Mouse (Mus musculus): ENCODE measurements around the gene Twf2.

GRCm38 (mm10) chr9:106236818-106237211, 33.9 kb downstream of the Twf2 start:
- TF ChIP-seq CTCF (conservative IDR thresholded peaks at IDR 0.05 in 1 of 2, IDR thresholded peaks at IDR 0.05 in 1 of 2; ENCODE audit: low read depth in 2 of 2, low read length in 2 of 2) (no peak), SIN3A (IDR thresholded peaks at IDR 0.05; ENCODE audit: low read length) (no peak), POLR2A (IDR thresholded peaks at IDR 0.05; ENCODE audit: low read depth, low read length) (no peak), ETS1 (conservative IDR thresholded peaks at IDR 0.05; ENCODE audit: low read depth, low read length) (no peak), HCFC1 (IDR thresholded peaks at IDR 0.05; ENCODE audit: low read depth, low read length) (no peak), ZKSCAN1 (IDR thresholded peaks at IDR 0.05; ENCODE audit: borderline replicate concordance, low read depth, low read length) (no peak), MAX (IDR thresholded peaks at IDR 0.05; ENCODE audit: low read length) (no peak), ZC3H11A (IDR thresholded peaks at IDR 0.05; ENCODE audit: low read depth, low read length) (no peak), JUND (conservative IDR thresholded peaks at IDR 0.05; ENCODE audit: low read depth, low read length) (no peak), USF1 (IDR thresholded peaks at IDR 0.05; ENCODE audit: low read depth, low read length) (no peak), BHLHE40 (IDR thresholded peaks at IDR 0.05; ENCODE audit: low read depth, low read length) (no peak), RCOR1 (conservative IDR thresholded peaks at IDR 0.05; ENCODE audit: low read depth, low read length) (no peak), CHD2 (IDR thresholded peaks at IDR 0.05; ENCODE audit: low read length) (no peak)

Measured in CH12.LX (cell line).